Mouse (Mus musculus) hindbrain, embryonic 13.5 days (tissue): ENCODE measurements at regions not wholly inside any gene's neighbourhood (a gene's known extent, or its start where the extent isn't known, plus 50 kb on each side); places are given as distances from the start of the nearest gene placed in this dataset.

Experiments used
- ATAC-seq: fragments of 200-750 bp; cut with Nextera tagmentation; 2 replicates; pipeline ENCODE4 v1.8.0; 2017; ENCODE audit warnings: moderate TSS enrichment; ENCODE audit not compliant: low FRiP score
- H3K27ac ChIP-seq: fragments of 300-500 bp; sonication (generic); 2 replicates; pipeline ENCODE4 v1.5.1; 2015; ENCODE audit warnings: inconsistent platforms, mild to moderate bottlenecking, moderate library complexity
- H3K27me3 ChIP-seq: fragments of 300-500 bp; sonication (generic); 2 replicates; pipeline ENCODE4 v1.6.1; 2015; ENCODE audit warnings: mild to moderate bottlenecking, inconsistent platforms
- H3K36me3 ChIP-seq: fragments of 300-500 bp; sonication (generic); 2 replicates; pipeline ENCODE4 v1.6.1; 2015; ENCODE audit warnings: mild to moderate bottlenecking, inconsistent platforms
- H3K4me1 ChIP-seq: fragments of 300-500 bp; sonication (generic); replicated peaks from 2 replicates; pipeline ENCODE4 v1.6.1; 2015; ENCODE audit warnings: inconsistent platforms
- H3K4me2 ChIP-seq: fragments of 300-500 bp; sonication (generic); 2 replicates; pipeline ENCODE4 v1.6.1; 2015; ENCODE audit warnings: inconsistent platforms, mild to moderate bottlenecking, moderate library complexity
- H3K4me3 ChIP-seq: fragments of 300-500 bp; sonication (generic); 2 replicates; pipeline ENCODE4 v1.5.1; 2015; ENCODE audit warnings: mild to moderate bottlenecking, inconsistent platforms
- H3K9ac ChIP-seq: fragments of 300-500 bp; sonication (generic); 2 replicates; pipeline ENCODE4 v1.6.1; 2015; ENCODE audit warnings: mild to moderate bottlenecking, inconsistent platforms
- H3K9me3 ChIP-seq: fragments of 300-500 bp; sonication (generic); 2 replicates; pipeline ENCODE4 v1.6.1; 2016; ENCODE audit warnings: inconsistent platforms
- WGBS: fragments of 180-500 bp; shearing (Covaris S2); methylation state at CpG from one replicate; pipeline ENCODE4 v1.1.7; 2015; 5-methylcytosine and 5-hydroxymethylcytosine counted together

DNA sequence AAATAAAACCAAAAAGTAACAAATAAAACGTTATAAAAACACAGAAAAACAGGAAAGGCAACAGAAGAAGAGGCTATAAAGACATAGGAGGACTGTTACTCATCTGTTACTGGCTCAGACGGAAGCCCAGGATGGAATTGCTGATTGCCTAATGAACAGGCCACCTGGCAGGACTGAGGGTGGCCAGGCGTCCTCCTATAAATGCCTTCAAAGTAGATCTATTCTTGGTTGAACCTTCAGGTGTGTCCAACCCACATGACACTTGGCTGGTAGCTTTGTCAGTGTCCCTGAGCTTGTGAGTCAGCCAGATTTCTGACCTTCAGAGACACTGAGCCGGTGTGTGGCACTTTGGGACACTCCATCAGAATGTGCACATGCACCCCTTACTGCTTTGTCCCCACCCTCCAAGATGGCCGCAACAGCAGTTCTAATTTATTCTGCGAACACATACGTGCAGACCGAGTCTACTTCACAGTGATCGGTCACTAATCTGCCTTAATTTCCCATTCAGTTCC lies 222.5 kb upstream of the Runx1 start:
- 79% methylated on average over 9 of the region's 9 CpGs for WGBS
- Histone ChIP-seq H3K27ac (no peak overlapping the region), H3K9ac (no peak overlapping the region), H3K36me3 (no peaks in the 10 kb centered on the region), H3K4me3 (no peak overlapping the region), H3K4me1 (no peaks in the 10 kb centered on the region), H3K27me3 (no peaks in the 10 kb centered on the region), H3K9me3 (no peaks in the 10 kb centered on the region), H3K4me2 (no peak overlapping the region)
- ATAC-seq, result no peak

DNA sequence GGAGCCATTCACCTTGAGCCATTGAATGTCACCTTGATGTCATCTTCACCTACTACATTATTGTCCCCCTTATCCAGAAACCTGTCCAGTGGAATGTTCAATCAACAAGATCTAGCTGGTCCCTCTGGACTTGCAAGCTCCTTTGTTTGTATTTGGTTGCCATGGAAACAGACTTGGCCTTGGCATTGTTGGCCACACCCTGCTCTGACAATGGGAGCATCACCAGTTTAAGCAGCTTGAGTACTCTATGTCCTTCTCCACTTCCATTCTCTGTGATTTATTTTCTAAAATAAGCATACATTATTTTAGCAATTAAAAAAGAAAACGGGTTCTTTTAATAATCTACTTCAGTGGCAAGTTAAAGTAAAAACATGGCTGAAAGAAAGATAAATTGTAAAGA lies 221.6 kb upstream of the Runx1 start:
- 85% methylated on average over 1 of the region's 1 CpGs for WGBS
- no peak overlapping the region for H3K27ac ChIP-seq
- no peaks in the 10 kb centered on the region for H3K36me3 ChIP-seq
- no peak overlapping the region for H3K9ac ChIP-seq
- H3K4me2 ChIP-seq, result no peak overlapping the region
- H3K9me3 ChIP-seq, result no peaks in the 10 kb centered on the region
- H3K4me3 ChIP-seq, result no peak overlapping the region
- ATAC-seq, result no peak
- H3K27me3 ChIP-seq, result no peaks in the 10 kb centered on the region
- H3K4me1 ChIP-seq, result 0 out of 2 replicates have a peak, but pooled peaks cover 3% of the 10 kb centered on the region

DNA sequence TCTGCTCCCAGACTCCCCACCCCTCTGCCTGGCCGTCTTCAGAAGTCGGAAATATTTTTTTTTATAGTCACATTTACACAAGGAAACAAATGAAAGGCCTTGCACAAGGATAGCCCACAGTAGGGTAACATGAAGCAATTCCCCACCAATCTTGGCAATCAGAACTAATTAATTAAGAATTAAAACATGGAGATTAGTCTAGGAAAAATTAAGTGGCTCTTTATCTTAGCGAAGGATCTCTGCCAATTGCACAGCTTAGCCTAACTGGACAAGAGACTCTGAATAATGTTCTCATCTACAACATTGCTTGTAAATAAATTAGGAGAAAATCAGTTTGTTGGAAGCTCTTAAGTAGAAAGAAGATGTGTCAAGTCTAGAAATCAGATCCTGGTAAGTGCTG lies 220.3 kb upstream of the Runx1 start:
- no peaks in the 10 kb centered on the region for H3K36me3 ChIP-seq
- 91% methylated on average over 3 of the region's 3 CpGs for WGBS

DNA sequence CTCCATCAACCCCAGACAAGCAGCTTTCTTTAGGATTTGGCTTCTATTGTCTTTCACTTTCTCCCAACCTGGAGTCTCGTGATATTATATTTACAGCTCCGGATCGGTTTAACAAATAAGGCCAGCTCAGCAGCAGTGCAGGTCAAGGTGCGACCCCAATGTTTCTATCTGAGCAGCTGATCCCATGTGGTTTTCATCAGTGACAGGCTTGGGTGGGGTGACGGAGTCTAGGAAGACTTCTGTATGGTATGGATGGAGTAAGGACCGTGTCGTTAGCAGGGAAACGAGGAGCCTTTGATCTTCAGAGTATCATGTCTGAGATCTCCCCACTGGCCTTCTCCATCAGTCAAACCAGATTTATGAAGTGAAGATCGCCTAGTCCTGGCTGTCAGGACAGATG lies 217.4 kb upstream of the Runx1 start:
- Histone ChIP-seq H3K4me1 (0 out of 2 replicates have a peak, but pooled peaks cover 3% of the 10 kb centered on the region), H3K9me3 (no peaks in the 10 kb centered on the region), H3K27me3 (no peaks in the 10 kb centered on the region), H3K4me2 (no peak overlapping the region), H3K27ac (no peak overlapping the region), H3K4me3 (no peak overlapping the region), H3K36me3 (no peaks in the 10 kb centered on the region), H3K9ac (no peak overlapping the region)
- no peak for ATAC-seq
- WGBS, result 72% methylated on average over 9 of the region's 9 CpGs

More for the DNA sequence above, 220.3 kb upstream of the Runx1 start:
- Histone ChIP-seq H3K9me3 (no peaks in the 10 kb centered on the region), H3K4me1 (0 out of 2 replicates have a peak, but pooled peaks cover 3% of the 10 kb centered on the region), H3K4me2 (no peak overlapping the region), H3K27ac (no peak overlapping the region), H3K4me3 (no peak overlapping the region), H3K27me3 (no peaks in the 10 kb centered on the region), H3K9ac (no peak overlapping the region)
- ATAC-seq, result no peak

DNA sequence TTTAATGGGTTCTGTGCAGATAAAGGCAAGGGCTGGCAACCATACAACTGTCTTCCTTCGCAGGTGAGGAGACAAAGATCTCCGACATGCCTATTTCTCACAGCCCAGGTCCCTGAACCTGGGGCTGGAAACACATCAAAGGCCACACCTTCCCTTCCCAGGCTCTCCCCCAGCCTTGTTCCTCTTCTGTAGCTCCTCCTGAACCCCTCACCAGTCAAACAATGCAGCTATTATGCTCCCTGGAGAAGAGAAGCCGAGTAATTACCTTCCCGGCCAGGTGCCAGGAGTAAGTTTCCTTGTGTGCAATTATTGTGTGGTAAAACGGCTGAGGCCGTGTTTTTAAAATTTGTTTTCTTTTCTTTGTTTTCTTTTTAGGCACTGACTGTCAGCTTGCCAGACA lies 217.0 kb upstream of the Runx1 start:
- no peak for ATAC-seq
- Histone ChIP-seq H3K27ac (no peak overlapping the region), H3K9me3 (no peaks in the 10 kb centered on the region), H3K36me3 (no peaks in the 10 kb centered on the region), H3K4me3 (no peak overlapping the region), H3K27me3 (no peaks in the 10 kb centered on the region), H3K9ac (no peak overlapping the region), H3K4me2 (no peak overlapping the region), H3K4me1 (0 out of 2 replicates have a peak, but pooled peaks cover 3% of the 10 kb centered on the region)
- WGBS, result 55% methylated on average over 6 of the region's 6 CpGs

DNA sequence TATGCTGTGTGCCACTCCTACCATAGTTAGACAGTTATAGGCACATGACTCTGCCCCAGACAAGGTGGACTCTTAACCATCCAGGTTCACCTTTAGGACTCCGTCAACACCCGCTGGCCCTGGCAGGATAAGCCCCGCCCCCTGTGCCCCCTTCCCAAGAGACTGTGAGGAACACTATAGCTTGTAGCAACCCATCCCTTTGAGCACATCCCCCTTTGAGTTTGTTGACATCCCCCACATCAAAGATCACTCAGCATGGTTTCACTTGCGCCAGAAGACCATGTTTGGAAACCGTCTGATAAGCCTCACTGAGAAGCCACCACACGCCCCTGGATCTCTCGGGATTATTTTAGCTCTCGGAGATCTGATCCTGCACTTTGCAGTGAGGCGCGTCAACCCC lies 216.5 kb upstream of the Runx1 start:
- Histone ChIP-seq H3K4me1 (0 out of 2 replicates have a peak, but pooled peaks cover 3% of the 10 kb centered on the region), H3K9ac (no peak overlapping the region), H3K4me2 (no peak overlapping the region), H3K27me3 (no peaks in the 10 kb centered on the region), H3K4me3 (no peak overlapping the region), H3K36me3 (no peaks in the 10 kb centered on the region), H3K27ac (no peak overlapping the region), H3K9me3 (no peaks in the 10 kb centered on the region)
- no peak for ATAC-seq
- WGBS, result 76% methylated on average over 10 of the region's 10 CpGs

DNA sequence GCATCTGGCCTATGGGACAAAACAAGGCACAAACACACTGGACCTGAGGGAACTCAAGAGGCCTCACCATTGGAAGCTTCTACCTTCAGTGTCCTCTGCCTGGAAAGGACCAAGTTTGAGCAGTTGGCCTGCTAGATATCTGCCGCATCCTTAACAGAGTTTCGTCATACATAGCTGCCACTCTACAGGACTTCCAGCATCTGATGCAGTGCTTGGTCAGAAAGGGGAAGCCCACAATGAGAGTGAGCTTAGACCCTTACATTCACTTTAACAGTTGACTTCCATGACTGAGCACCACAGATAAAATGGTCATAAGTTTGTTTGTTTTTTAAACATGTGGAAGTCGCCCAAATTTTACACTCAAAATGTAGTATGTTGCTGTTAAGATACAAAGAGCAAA lies 215.9 kb upstream of the Runx1 start:
- Histone ChIP-seq H3K27ac (no peak overlapping the region), H3K36me3 (no peaks in the 10 kb centered on the region), H3K4me3 (no peak overlapping the region), H3K27me3 (no peaks in the 10 kb centered on the region), H3K9me3 (no peaks in the 10 kb centered on the region), H3K4me2 (no peak overlapping the region), H3K9ac (no peak overlapping the region), H3K4me1 (0 out of 2 replicates have a peak, but pooled peaks cover 3% of the 10 kb centered on the region)
- WGBS, result 94% methylated on average over 3 of the region's 3 CpGs
- ATAC-seq, result no peak

DNA sequence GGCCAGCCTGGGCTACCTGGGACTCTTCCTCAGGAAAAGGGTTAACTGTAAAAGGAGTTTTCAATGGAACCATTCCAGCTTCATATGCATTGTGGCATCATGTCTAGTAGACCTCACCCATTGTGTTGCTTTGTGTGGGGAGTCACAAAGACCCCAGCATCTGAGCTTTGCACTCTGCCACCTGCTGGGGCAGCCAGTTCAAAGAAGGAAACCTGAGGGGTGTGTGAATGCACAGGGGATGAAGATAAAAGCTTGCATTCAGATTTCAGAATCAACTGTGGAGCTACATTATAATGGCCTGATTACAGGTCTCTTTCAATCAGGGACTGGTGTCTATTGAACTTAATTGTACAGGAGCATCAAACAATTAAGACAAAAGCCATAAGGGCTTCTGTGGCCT lies 215.4 kb upstream of the Runx1 start:
- Histone ChIP-seq H3K4me3 (no peak overlapping the region), H3K27ac (no peak overlapping the region), H3K9me3 (no peaks in the 10 kb centered on the region), H3K9ac (no peak overlapping the region), H3K4me2 (no peak overlapping the region), H3K4me1 (0 out of 2 replicates have a peak, but pooled peaks cover 3% of the 10 kb centered on the region), H3K36me3 (no peaks in the 10 kb centered on the region), H3K27me3 (no peaks in the 10 kb centered on the region)
- ATAC-seq, result no peak

DNA sequence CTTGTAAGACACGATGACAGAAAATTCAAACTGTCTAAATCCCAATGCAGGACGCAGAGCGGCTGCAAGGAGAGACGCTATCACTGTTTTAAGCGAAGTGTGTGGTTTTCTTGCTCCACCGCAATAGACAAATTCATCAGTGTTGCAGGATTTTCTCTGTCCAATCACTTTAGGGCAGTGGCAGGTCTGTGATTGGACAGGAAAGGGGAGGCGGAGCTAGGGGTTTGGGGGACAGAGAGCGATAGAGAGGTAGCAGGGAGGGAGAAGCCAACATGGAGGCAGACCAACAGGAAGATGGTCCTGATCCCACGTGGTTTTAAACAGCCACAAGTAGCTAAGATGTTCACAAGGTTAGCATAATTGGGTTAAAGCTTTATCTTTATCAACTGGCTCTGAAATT lies 209.7 kb upstream of the Runx1 start:
- no peak overlapping the region for H3K4me3 ChIP-seq
- no peak for ATAC-seq
- WGBS, result 91% methylated on average over 9 of the region's 9 CpGs

DNA sequence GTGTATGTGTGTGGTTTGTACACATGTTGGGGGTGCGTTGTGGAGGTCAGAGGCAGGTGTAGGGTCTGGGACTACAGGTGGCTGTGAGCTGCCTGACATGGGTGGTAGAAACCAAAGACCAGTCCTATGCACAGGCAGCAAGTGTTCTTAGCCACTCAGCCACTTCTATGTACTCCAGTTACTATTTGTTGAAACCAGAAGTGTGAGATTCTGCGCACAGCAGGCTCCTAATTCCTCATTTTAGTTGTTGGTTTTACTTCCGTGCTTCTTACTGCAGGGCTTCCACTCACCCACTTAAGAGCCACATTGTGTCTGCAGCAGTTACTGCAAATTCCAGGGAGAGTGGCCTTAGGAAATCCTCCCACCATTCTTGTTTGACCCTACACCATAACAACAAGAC lies 208.0 kb upstream of the Runx1 start:
- H3K9me3 ChIP-seq, result no peaks in the 10 kb centered on the region
- no peak overlapping the region for H3K27ac ChIP-seq
- no peaks in the 10 kb centered on the region for H3K36me3 ChIP-seq
- no peak overlapping the region for H3K4me3 ChIP-seq
- no peaks in the 10 kb centered on the region for H3K27me3 ChIP-seq
- H3K4me2 ChIP-seq, result no peak overlapping the region
- no peak for ATAC-seq
- no peaks in the 10 kb centered on the region for H3K4me1 ChIP-seq
- 82% methylated on average over 3 of the region's 3 CpGs for WGBS
- H3K9ac ChIP-seq, result no peak overlapping the region

More for the DNA sequence above, 209.7 kb upstream of the Runx1 start:
- Histone ChIP-seq H3K27me3 (no peaks in the 10 kb centered on the region), H3K27ac (no peak overlapping the region), H3K9ac (no peak overlapping the region), H3K4me1 (no peaks in the 10 kb centered on the region), H3K36me3 (no peaks in the 10 kb centered on the region), H3K9me3 (no peaks in the 10 kb centered on the region), H3K4me2 (no peak overlapping the region)

DNA sequence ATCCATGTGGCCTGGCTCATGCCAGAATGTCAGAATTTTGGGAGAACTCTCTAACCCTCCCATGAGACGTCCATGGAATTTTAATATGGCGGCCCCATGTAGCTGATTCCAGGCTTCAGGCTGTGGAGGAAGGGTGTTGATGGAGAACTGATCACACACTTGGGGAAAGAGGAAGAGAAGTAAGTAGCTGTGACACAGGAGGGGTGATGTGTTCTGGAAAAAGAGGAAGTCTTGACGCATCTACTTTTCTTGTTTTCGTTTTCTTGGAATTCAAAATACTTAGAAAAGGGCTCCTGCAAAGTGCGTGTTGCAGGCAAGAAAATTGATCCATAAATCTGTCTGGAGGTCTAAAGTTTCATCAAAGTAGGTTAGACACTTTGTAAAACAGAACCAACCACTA lies 205.7 kb upstream of the Runx1 start:
- Histone ChIP-seq H3K4me2 (no peak overlapping the region), H3K36me3 (no peaks in the 10 kb centered on the region), H3K9ac (no peak overlapping the region), H3K27me3 (no peaks in the 10 kb centered on the region), H3K4me1 (no peaks in the 10 kb centered on the region), H3K4me3 (no peak overlapping the region), H3K27ac (no peak overlapping the region), H3K9me3 (no peaks in the 10 kb centered on the region)
- ATAC-seq, result no peak
- WGBS, result 89% methylated on average over 5 of the region's 5 CpGs

DNA sequence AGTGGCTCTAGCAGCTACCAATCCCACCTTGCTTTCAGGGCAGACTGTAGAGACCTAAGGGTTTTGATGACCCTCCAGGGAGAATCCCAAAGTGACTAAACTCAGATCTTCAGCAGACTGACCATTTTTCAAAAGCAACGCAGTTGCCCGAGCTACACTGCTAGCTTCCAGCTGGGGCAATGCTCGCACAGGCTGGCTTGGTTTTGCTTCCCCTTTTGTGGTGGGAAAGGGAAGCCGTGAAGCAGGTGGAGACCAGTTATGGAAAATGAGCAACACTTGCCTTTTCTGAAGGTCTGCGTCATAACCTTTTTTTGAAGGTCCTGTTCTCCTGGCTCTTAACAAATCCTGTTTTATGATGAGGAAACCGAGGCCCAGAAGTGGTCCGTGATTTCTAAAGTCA lies 202.7 kb upstream of the Runx1 start:
- 85% methylated on average over 7 of the region's 7 CpGs for WGBS
- Histone ChIP-seq H3K4me2 (no peak overlapping the region), H3K27ac (no peak overlapping the region), H3K9ac (no peak overlapping the region), H3K4me1 (no peaks in the 10 kb centered on the region), H3K27me3 (no peaks in the 10 kb centered on the region), H3K36me3 (no peaks in the 10 kb centered on the region), H3K4me3 (no peak overlapping the region), H3K9me3 (no peaks in the 10 kb centered on the region)
- no peak for ATAC-seq

DNA sequence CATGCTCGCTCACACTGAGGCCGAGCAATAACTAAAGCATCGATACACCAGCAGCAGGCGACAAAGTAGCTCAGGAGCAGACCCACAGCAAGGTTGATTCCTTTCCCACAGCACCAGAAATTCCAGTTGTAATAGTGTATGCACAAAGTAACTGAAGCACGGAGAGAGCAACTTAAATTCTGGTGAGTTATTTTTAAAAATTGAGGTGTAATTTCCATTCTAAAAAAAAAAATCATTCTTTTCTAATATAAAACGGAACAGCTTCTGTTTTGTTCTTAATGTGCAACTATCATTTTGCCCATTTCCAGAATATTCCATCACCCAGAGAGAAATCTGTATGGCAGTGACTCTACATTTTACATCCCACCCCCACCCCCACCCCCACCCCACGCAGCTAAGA lies 202.1 kb upstream of the Runx1 start:
- Histone ChIP-seq H3K27me3 (no peaks in the 10 kb centered on the region), H3K9me3 (no peaks in the 10 kb centered on the region), H3K36me3 (no peaks in the 10 kb centered on the region), H3K27ac (no peak overlapping the region), H3K9ac (no peak overlapping the region), H3K4me1 (no peaks in the 10 kb centered on the region), H3K4me2 (no peak overlapping the region), H3K4me3 (no peak overlapping the region)
- 91% methylated on average over 7 of the region's 7 CpGs for WGBS
- no peak for ATAC-seq
